Mouse (Mus musculus) lung, embryonic 16.5 days (tissue): ENCODE data around the gene 4930469K13Rik. TPM values are rescaled to one million over a fixed set of nuclear protein-coding genes. Genes with fewer than 3 reads are reported as not detected.

Experiments
- ATAC-seq: fragments of 200-750 bp; cut with Nextera tagmentation; 2 replicates; pipeline ENCODE4 v1.8.0; 2017; ENCODE audit warnings: low read depth, mild to moderate bottlenecking, moderate library complexity
- H3K27ac ChIP-seq: fragments of 300-500 bp; sonication (generic); 2 replicates; pipeline ENCODE4 v1.5.1; 2014; ENCODE audit warnings: mild to moderate bottlenecking, control low read depth, low read length
- H3K27me3 ChIP-seq: fragments of 300-500 bp; sonication (generic); 2 replicates; pipeline ENCODE4 v1.6.1; 2014; ENCODE audit warnings: low read depth, low read length, mixed read lengths; ENCODE audit not compliant: control insufficient read depth, insufficient read depth
- H3K36me3 ChIP-seq: fragments of 300-500 bp; sonication (generic); 2 replicates; pipeline ENCODE4 v1.6.1; 2014; ENCODE audit warnings: low read length; ENCODE audit not compliant: control insufficient read depth, insufficient read depth
- H3K4me1 ChIP-seq: fragments of 300-500 bp; sonication (generic); replicated peaks from 2 replicates; pipeline ENCODE4 v1.6.1; 2014; ENCODE audit warnings: low read length, mixed read lengths; ENCODE audit not compliant: control insufficient read depth, insufficient read depth
- H3K4me2 ChIP-seq: fragments of 300-500 bp; sonication (generic); 2 replicates; pipeline ENCODE4 v1.6.1; 2014; ENCODE audit warnings: low read depth, low read length, control low read depth
- H3K4me3 ChIP-seq: fragments of 300-500 bp; sonication (generic); 2 replicates; pipeline ENCODE4 v1.5.1; 2014; ENCODE audit warnings: mild to moderate bottlenecking, low read length, control low read depth
- H3K9ac ChIP-seq: fragments of 300-500 bp; sonication (generic); 2 replicates; pipeline ENCODE4 v1.6.1; 2014; ENCODE audit warnings: low read length, control low read depth
- H3K9me3 ChIP-seq: fragments of 300-500 bp; sonication (generic); 2 replicates; pipeline ENCODE4 v1.6.1; 2016; ENCODE audit warnings: low read length; ENCODE audit not compliant: control insufficient read depth
- WGBS: fragments of 180-500 bp; shearing (Covaris S2); extraction: QIAGEN DNeasy Blood & Tissue Kit; methylation state at CpG from one replicate; pipeline ENCODE4 v1.1.7; 2014; 5-methylcytosine and 5-hydroxymethylcytosine counted together
- polyA plus RNA-seq: library from polyadenylated mRNA; unstranded; fragments of >200 nt; fragmentation: Nextera tagmentation; extraction: Ambion mirVana; gene quantifications from 2 replicates; pipeline ENCODE4 v1.2.1, GENCODE M21; 2015

The 4930469K13Rik gene
- polyA plus RNA-seq, 1 experiment from 2014 or later = not detected

GRCm38 (mm10) chr11:33990002-33990401 is 108.4 kb downstream of the 4930469K13Rik start:
- no peak overlapping the region for H3K27ac ChIP-seq
- peak; percentile 75 for ATAC-seq
- no peak overlapping the region for H3K4me2 ChIP-seq
- H3K27me3 ChIP-seq = 0 out of 2 replicates have a peak, but pooled peaks cover 4% of the 10 kb centered on the region
- no peak overlapping the region for H3K9ac ChIP-seq
- WGBS = 39% methylated on average over 5 of the region's 5 CpGs
- no peak overlapping the region for H3K4me3 ChIP-seq
- H3K36me3 ChIP-seq = no peaks in the 10 kb centered on the region
- H3K4me1 ChIP-seq = peaks cover 4% of the 10 kb centered on the region; the same call in 1 of the 2 replicates
- no peaks in the 10 kb centered on the region for H3K9me3 ChIP-seq

GRCm38 (mm10) chr11:33986525-33986924 is 111.8 kb downstream of the 4930469K13Rik start:
- no peak for ATAC-seq
- 67% methylated on average over 2 of the region's 2 CpGs for WGBS

GRCm38 (mm10) chr11:33980146-33980545 is 118.2 kb downstream of the 4930469K13Rik start:
- Histone ChIP-seq H3K4me2 (no peak overlapping the region), H3K9ac (no peak overlapping the region), H3K36me3 (no peaks in the 10 kb centered on the region), H3K27me3 (no peaks in the 10 kb centered on the region), H3K27ac (no peak overlapping the region), H3K4me3 (no peak overlapping the region), H3K4me1 (no peaks in the 10 kb centered on the region), H3K9me3 (no peaks in the 10 kb centered on the region)
- 69% methylated on average over 4 of the region's 4 CpGs for WGBS
- no peak for ATAC-seq

More at GRCm38 (mm10) chr11:33986525-33986924, 111.8 kb downstream of the 4930469K13Rik start:
- Histone ChIP-seq H3K36me3 (no peaks in the 10 kb centered on the region), H3K9me3 (no peaks in the 10 kb centered on the region), H3K9ac (no peak overlapping the region), H3K27ac (no peak overlapping the region), H3K27me3 (no peaks in the 10 kb centered on the region), H3K4me1 (no peaks in the 10 kb centered on the region), H3K4me2 (no peak overlapping the region), H3K4me3 (no peak overlapping the region)

GRCm38 (mm10) chr11:33975121-33975520 is 123.2 kb downstream of the 4930469K13Rik start:
- Histone ChIP-seq H3K4me2 (no peak overlapping the region), H3K4me3 (no peak overlapping the region), H3K27me3 (no peaks in the 10 kb centered on the region), H3K36me3 (no peaks in the 10 kb centered on the region), H3K4me1 (no peaks in the 10 kb centered on the region), H3K27ac (no peak overlapping the region), H3K9me3 (no peaks in the 10 kb centered on the region), H3K9ac (no peak overlapping the region)
- ATAC-seq = no peak
- 68% methylated on average over 2 of the region's 2 CpGs for WGBS

- no peaks in the 10 kb centered on the region for H3K9me3 ChIP-seq
- H3K27ac ChIP-seq = no peak overlapping the region
- no peak; the same call in 1 of the 2 replicates for ATAC-seq
- H3K9ac ChIP-seq = no peak overlapping the region
- WGBS = 45% methylated on average over 14 of the region's 14 CpGs
- no peaks in the 10 kb centered on the region for H3K36me3 ChIP-seq
- no peaks in the 10 kb centered on the region for H3K4me1 ChIP-seq
- H3K27me3 ChIP-seq = no peaks in the 10 kb centered on the region
- no peak overlapping the region for H3K4me3 ChIP-seq
- H3K4me2 ChIP-seq = no peak overlapping the region
Measured at GRCm38 (mm10) chr11:33974341-33975040, 123.9 kb downstream of the 4930469K13Rik start.

GRCm38 (mm10) chr11:33972114-33972513 is 126.2 kb downstream of the 4930469K13Rik start:
- Histone ChIP-seq H3K27me3 (no peaks in the 10 kb centered on the region), H3K9me3 (no peaks in the 10 kb centered on the region), H3K9ac (no peak overlapping the region), H3K4me1 (no peaks in the 10 kb centered on the region), H3K36me3 (no peaks in the 10 kb centered on the region), H3K27ac (no peak overlapping the region), H3K4me3 (no peak overlapping the region), H3K4me2 (no peak overlapping the region)
- 76% methylated on average over 7 of the region's 7 CpGs for WGBS
- no peak for ATAC-seq

GRCm38 (mm10) chr11:33969199-33969598 is 129.2 kb downstream of the 4930469K13Rik start:
- Histone ChIP-seq H3K27me3 (no peaks in the 10 kb centered on the region), H3K36me3 (no peaks in the 10 kb centered on the region), H3K9me3 (no peaks in the 10 kb centered on the region), H3K4me2 (no peak overlapping the region), H3K27ac (no peak overlapping the region), H3K4me3 (no peak overlapping the region), H3K4me1 (no peaks in the 10 kb centered on the region), H3K9ac (no peak overlapping the region)
- peak; percentile 47; the same call in 1 of the 2 replicates for ATAC-seq
- WGBS = 61% methylated on average over 3 of the region's 3 CpGs

GRCm38 (mm10) chr11:33967708-33968107 is 130.6 kb downstream of the 4930469K13Rik start:
- Histone ChIP-seq H3K27me3 (no peaks in the 10 kb centered on the region), H3K4me2 (no peak overlapping the region), H3K4me1 (peaks cover 6% of the 10 kb centered on the region; the same call in 1 of the 2 replicates), H3K27ac (no peak overlapping the region), H3K36me3 (no peaks in the 10 kb centered on the region), H3K9ac (no peak overlapping the region), H3K9me3 (no peaks in the 10 kb centered on the region), H3K4me3 (no peak overlapping the region)
- 65% methylated on average over 4 of the region's 4 CpGs for WGBS
- no peak for ATAC-seq

GRCm38 (mm10) chr11:33965380-33965779 is 133.0 kb downstream of the 4930469K13Rik start:
- WGBS = 39% methylated on average over 2 of the region's 2 CpGs
- H3K9ac ChIP-seq = no peak overlapping the region
- no peaks in the 10 kb centered on the region for H3K27me3 ChIP-seq
- ATAC-seq = no peak
- peaks cover 7% of the 10 kb centered on the region; the same call in 1 of the 2 replicates for H3K4me1 ChIP-seq
- H3K4me3 ChIP-seq = no peak overlapping the region
- H3K36me3 ChIP-seq = no peaks in the 10 kb centered on the region
- no peak overlapping the region for H3K27ac ChIP-seq
- H3K4me2 ChIP-seq = no peak overlapping the region
- H3K9me3 ChIP-seq = no peaks in the 10 kb centered on the region
